Mouse (Mus musculus) central nervous system, embryonic 11.5 days (tissue): ENCODE measurements around the gene Gm382. TPM values are rescaled to one million over a fixed set of nuclear protein-coding genes. Genes with fewer than 3 reads are reported as not detected.

ENCODE experiments used
- polyA plus RNA-seq: library from polyadenylated mRNA; depleted of rRNA; stranded (reverse); fragments of >200 nt; gene quantifications from 2 replicates; pipeline ENCODE4 v1.2.3, GENCODE M21; 2012; rRNA removed

Gm382 gene
- not detected in 2 replicates for polyA plus RNA-seq

DNA sequence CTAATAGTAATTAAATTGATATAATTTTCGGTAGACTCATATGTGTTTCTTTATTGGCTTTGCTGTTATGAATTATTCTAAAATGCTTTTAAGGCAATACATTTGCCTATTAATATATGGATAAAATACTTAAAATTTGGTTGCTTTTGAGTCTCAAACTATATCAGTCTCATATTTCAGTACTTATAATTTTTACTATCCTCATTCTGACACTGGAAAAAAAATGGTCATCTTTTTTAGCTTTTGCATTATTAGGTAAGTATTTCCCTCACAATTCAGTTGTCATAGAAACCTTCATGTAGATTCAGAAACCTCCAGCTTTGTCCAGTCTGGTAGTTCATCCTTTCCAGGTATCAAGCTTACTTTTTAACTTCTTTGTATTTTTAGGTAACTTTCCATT is at the start of gene Gm382:
Gene Gm382, plus strand, starts transcription at position 301 of the 400 bp plus-strand sequence.

Other genes with a start within 250 kb of the Gm382 start
- gene 4932411N23Rik, start 224.1 kb upstream of the Gm382 start, polyA plus RNA-seq: not detected in 2 replicates